Mouse (Mus musculus) kidney, postnatal 36 days (tissue): ENCODE measurements around the gene Adk.

ENCODE experiments used
- DNase-seq, 2 experiments: peaks; one replicate each; pipeline ENCODE4 v3.0.0; 2021 to 2022; ENCODE audit warnings: mixed read lengths in 2 of 2

The Adk gene

GRCm38 (mm10) chr14:21278290-21278689, 225.9 kb downstream of the Adk start:
- peak in 1 of 2 experiments; percentile 14 for DNase-seq

DNA sequence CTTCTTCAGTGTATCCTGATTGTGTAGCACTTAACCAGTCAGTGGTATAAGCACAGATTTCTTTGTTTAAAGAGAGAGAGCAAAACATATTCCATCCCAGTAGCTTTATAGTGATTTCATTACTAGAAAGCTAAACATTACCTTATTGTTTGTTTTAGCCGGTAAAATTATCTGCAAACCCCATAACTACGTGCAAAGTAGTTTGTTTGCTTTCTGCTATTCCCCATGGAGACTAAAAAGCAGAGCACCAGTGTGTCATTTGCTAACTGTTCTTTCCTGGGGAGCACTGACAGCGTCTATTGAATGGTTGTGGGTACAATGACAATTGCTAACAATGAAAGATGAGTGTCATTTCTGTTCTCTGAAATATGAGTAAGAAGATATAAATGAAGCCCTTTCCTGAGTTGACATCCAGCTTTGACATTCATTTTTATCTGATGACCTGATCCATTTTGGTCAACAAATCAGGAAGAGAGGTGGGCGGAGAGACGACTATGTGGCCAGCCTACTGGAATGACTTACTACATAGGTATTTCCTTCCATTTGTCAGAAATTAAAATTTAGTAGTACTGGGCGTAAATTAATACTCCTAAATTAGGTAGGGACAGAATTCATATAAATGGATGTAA, 226.6 kb downstream of the Adk start:
- DNase-seq, result peak in 1 of 2 experiments; percentile 4

GRCm38 (mm10) chr14:21280451-21280850, 228.1 kb downstream of the Adk start:
- peak; percentile 31 to 46 for DNase-seq

DNA sequence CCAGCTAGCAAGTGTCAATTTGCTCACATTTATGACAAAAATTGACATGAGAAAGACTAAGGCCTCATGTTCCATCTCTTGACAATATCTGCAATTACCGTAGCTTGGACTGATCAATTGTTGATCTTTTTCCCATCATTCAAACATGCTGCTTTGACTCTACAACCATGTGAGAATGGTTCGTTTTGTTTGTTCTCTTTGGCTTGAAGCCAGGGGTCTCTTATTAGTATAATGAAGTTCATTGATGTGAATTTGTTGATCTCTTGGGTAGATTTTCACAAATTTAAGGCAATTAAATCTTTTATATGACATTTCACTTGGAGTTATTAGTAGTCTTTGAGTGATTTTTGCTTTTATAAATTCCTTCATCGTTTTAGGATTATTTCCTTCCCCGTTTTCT, 229.1 kb downstream of the Adk start:
- no peak for DNase-seq

GRCm38 (mm10) chr14:21284116-21284515, 231.7 kb downstream of the Adk start:
- DNase-seq, result no peak

DNA sequence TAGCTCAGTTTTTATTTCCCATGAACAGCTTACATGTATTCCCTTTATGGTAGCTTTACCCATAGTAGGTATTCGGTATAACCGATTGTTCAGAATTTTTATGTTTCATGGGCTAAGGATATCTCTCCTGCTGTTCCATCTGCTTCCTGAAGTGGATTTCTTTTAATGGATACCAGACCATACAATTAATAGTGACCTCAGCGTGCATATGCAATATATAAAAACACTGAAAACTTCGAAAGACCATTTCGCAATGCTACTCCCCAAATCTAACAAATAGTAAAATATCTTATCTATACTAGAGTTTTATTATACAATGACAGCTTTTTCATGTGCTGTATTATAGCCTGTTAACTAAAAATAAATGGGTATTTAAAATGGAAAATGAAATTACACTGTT, 232.5 kb downstream of the Adk start:
- no peak for DNase-seq

- DNase-seq, result no peak
Observed at GRCm38 (mm10) chr14:21286274-21286673, 233.9 kb downstream of the Adk start.

- no peak for DNase-seq
Observed at GRCm38 (mm10) chr14:21287726-21288442, 235.5 kb downstream of the Adk start.

- no peak for DNase-seq
Observed at GRCm38 (mm10) chr14:21299743-21300142, 247.4 kb downstream of the Adk start.

GRCm38 (mm10) chr14:21304815-21305214, 252.4 kb downstream of the Adk start:
- DNase-seq, result no peak

DNA sequence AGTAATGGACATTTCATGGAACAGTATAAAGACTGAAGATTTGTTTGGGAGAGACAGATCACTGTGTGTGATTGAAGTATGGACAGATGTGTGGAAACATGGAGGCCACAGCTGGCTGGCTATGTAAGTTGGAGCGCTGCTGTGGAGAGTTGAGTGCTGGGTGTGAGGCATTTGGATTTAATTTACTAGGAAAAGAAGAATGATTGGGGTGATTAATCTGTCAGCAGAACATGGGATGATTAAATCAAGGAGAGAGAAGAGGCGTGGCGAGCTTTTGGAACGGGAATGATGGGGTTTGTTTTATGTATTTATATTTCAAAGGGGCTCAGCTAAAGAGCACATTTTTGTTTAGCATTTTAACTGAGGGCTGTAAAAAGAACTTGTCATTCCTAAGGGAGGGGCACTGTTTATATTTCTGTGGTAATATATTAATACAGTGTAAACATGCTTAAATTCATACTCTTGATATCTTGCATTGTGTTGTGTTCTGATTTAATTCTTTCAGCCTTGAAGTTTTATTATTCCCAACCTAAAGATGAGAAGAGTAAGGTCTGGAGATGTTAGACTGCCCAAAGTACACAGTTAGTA, 256.1 kb downstream of the Adk start:
- DNase-seq, result no peak

DNA sequence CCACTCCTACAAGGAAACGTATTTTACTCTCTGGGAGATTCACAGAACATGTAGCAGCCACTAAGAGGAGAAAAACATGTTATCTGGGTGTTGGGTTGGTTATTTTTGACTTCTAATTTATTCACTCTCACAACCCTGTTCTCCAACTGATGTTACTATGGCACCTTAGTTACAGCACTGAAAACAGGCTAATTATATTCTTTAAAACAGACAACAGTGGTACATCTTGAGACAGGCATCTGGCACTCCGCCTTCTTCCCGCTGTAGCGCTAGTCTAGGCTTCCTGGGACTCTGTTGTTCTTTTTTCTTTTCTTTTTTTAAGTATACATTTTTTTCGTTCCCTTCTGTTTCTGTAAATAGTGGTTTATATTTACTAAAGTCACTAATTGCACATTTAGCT, 258.2 kb downstream of the Adk start:
- DNase-seq, result no peak

- DNase-seq, result no peak
Observed at GRCm38 (mm10) chr14:21313561-21314342, 261.4 kb downstream of the Adk start.

GRCm38 (mm10) chr14:21314466-21314865, 262.1 kb downstream of the Adk start:
- no peak for DNase-seq

GRCm38 (mm10) chr14:21334826-21335225, 282.5 kb downstream of the Adk start:
- no peak for DNase-seq

DNA sequence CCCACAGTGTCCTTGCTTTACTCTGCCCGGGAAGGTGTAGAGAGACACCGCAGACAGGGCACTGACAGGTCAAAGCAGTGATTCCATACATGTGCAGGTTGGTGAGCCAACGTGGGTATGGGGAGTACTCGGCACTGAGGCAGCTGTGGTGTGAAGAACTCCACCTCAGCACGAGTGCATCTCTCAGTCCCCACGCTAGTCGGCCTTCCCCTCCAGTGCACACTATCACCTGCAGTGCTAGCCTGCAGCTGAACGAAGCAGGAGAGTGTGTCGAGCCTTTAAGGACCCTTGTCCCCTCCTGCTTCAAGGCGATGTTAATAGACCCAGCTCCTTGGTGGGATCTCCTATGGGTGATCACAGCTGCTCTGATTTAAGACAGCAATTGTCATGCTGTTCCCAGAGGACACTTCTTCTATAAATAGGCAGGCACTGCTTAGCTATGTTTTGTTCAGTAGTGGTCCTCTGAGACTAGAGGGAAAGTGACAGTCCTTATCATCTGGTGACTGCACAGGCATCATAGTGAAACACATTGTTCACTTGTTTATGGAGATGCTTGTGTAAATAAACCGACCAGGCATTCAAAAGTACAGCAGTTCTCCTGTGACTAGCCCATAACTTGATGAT, 283.4 kb downstream of the Adk start:
- no peak for DNase-seq

GRCm38 (mm10) chr14:21337948-21338347, 285.6 kb downstream of the Adk start:
- DNase-seq, result no peak

DNA sequence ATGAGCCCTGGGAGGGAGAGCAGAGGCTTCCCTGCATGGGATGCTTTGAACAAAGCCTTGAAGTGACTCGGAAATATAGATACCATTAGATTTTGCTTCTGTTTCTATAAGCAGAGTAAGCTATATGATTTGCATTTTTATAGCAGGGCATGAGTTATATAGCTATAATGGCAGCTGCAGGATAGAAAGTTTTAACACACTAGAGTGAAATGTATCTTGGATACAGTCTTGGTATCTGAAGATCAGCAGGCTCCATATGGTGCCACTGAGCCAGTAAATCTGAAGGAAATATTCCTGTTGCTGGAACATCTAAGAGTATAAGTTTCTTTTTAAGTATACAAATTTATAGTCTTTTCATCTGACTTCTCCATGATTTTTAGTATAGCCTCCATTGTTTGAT, 288.8 kb downstream of the Adk start:
- no peak for DNase-seq

- no peak for DNase-seq
Observed at GRCm38 (mm10) chr14:21342984-21343383, 290.6 kb downstream of the Adk start.

GRCm38 (mm10) chr14:21344896-21345295, 292.5 kb downstream of the Adk start:
- no peak for DNase-seq

DNA sequence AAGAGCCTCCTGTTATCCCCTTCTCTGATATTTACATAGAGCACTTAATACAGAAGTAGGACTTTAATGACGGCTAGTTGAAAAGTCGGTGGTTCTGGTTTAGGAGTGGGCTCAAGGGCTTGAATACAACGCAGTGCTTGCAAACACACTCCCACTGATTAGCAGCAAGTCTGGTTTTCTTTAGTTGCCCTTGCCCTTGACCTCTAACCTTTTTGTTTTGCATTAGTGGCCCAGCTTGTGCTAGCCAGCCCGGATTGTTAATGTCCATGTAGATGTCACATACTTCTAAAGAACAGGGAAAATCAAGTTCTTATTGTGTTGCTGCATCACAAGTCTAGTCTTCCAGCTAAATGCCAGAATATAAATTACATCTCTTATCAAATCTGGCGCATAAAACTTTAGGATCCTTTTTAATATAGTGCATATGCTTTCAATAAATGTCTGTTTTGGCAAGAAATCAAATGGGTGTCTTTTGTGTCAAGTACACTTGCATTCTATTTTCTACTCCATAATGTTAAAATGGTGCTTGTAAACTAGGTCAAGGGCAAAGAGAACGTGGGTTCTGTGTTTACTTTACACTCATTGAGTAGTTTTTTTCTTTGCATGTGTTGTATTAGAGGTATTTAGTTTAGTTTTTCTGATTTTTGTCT, 296.4 kb downstream of the Adk start:
- DNase-seq, result no peak

GRCm38 (mm10) chr14:21351646-21352045, 299.3 kb downstream of the Adk start:
- DNase-seq, result no peak
